Mouse (Mus musculus) limb, embryonic 11.5 days (tissue): ENCODE measurements around the gene Spaar. TPM values are rescaled to one million over a fixed set of nuclear protein-coding genes. Genes with fewer than 3 reads are reported as not detected.
A peak's percentile ranks its signal among the peaks of the same experiment; 100 is the strongest.

Experiments used
- ATAC-seq: fragments of 200-750 bp; cut with Nextera tagmentation; 2 replicates; pipeline ENCODE4 v1.8.0; 2017; ENCODE audit warnings: low read depth; ENCODE audit not compliant: insufficient number of reproducible peaks, low FRiP score, low TSS enrichment
- DNase-seq: peaks from one replicate; pipeline ENCODE4 v3.0.0-alpha.2; 2015; ENCODE audit warnings: low spot score
- H3K27ac ChIP-seq: fragments of 300-500 bp; sonication (generic); replicated peaks from 2 replicates; pipeline ENCODE4 v1.5.1; 2014; ENCODE audit warnings: low read depth, mild to moderate bottlenecking, low read length
- H3K27me3 ChIP-seq: fragments of 300-500 bp; sonication (generic); 2 replicates; pipeline ENCODE4 v1.6.1; 2014; ENCODE audit warnings: mild to moderate bottlenecking, low read length, mixed read lengths; ENCODE audit not compliant: control insufficient read depth, insufficient read depth
- H3K36me3 ChIP-seq: fragments of 300-500 bp; sonication (generic); 2 replicates; pipeline ENCODE4 v1.6.1; 2014; ENCODE audit warnings: mild to moderate bottlenecking, low read length, moderate library complexity, mixed read lengths; ENCODE audit not compliant: control insufficient read depth, insufficient read depth
- H3K4me1 ChIP-seq: fragments of 300-500 bp; sonication (generic); 2 replicates; pipeline ENCODE4 v1.6.1; 2014; ENCODE audit warnings: low read length, mixed read lengths; ENCODE audit not compliant: control insufficient read depth, insufficient read depth
- H3K4me2 ChIP-seq: fragments of 300-500 bp; sonication (generic); 2 replicates; pipeline ENCODE4 v1.6.1; 2014; ENCODE audit warnings: low read depth, mild to moderate bottlenecking, moderate library complexity; ENCODE audit not compliant: severe bottlenecking
- H3K4me3 ChIP-seq: fragments of 300-500 bp; sonication (generic); 2 replicates; pipeline ENCODE4 v1.5.1; 2014; ENCODE audit warnings: low read depth, low read length
- H3K9ac ChIP-seq: fragments of 300-500 bp; sonication (generic); 2 replicates; pipeline ENCODE4 v1.6.1; 2014; ENCODE audit warnings: mild to moderate bottlenecking, low read length
- H3K9me3 ChIP-seq: fragments of 300-500 bp; sonication (generic); 2 replicates; pipeline ENCODE4 v1.6.1; 2016; ENCODE audit warnings: low read length; ENCODE audit not compliant: control insufficient read depth
- WGBS: fragments of 180-500 bp; shearing (Covaris S2); extraction: QIAGEN DNeasy Blood & Tissue Kit; methylation state at CpG from one replicate; pipeline ENCODE4 v1.1.7; 2014; 5-methylcytosine and 5-hydroxymethylcytosine counted together
- polyA plus RNA-seq: library from polyadenylated mRNA; unstranded; fragments of >200 nt; fragmentation: Nextera tagmentation; extraction: Ambion mirVana; gene quantifications from 2 replicates; pipeline ENCODE4 v1.2.1, GENCODE M21; 2014

Spaar gene
- polyA plus RNA-seq, 1 experiment from 2014 or later, result 0.20 TPM

GRCm38 (mm10) chr4:43737144-43737543, 7.3 kb downstream of the Spaar start:
- Histone ChIP-seq H3K4me3 (no peak overlapping the region), H3K9ac (no peak overlapping the region), H3K27me3 (no peaks in the 10 kb centered on the region), H3K27ac (peak overlapping the region; percentile 68; the same call in 1 of the 2 replicates), H3K4me1 (0 out of 2 replicates have a peak, but pooled peaks cover 3% of the 10 kb centered on the region), H3K36me3 (no peaks in the 10 kb centered on the region), H3K9me3 (no peaks in the 10 kb centered on the region), H3K4me2 (no peak overlapping the region)
- no peak for DNase-seq
- no peak; the same call in 1 of the 2 replicates for ATAC-seq
- 78% methylated on average over 6 of the region's 6 CpGs for WGBS

DNA sequence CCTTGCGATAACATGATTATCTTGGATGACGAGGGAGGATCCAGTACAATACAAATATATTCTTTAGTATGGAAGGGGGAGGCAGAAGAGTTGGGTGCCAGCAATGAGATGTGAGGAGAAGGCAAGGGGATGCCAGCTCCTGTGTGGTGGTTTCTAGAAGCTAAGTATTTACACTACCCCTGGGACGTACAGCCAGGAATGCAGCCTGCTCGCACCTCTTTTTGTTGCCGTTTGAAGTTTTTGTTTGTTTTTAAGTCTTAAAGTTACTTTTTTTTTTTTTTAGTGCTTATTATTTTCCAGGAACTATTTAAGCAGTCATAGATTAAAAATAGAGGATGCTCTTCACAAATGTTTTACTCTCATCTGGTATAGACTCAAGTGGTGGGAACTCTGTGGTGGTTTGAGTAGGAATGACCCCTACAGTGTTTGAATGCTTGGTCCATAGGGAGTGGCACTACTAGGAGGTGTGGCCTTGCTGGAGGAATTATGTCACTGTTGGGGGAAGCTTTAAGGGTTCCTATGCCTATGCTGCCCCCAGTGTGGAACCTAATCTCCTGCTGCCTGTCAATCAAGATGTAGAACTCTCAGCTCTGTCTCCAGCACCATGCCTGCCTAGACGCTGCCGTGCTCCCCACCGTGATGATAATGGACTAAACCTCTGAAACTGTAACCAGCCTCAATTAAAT, 9.3 kb downstream of the Spaar start:
- H3K4me1 ChIP-seq, result 0 out of 2 replicates have a peak, but pooled peaks cover 3% of the 10 kb centered on the region
- no peaks in the 10 kb centered on the region for H3K27me3 ChIP-seq
- no peak for ATAC-seq
- H3K9me3 ChIP-seq, result no peaks in the 10 kb centered on the region
- no peak overlapping the region for H3K4me3 ChIP-seq
- 75% methylated on average over 8 of the region's 8 CpGs for WGBS
- H3K4me2 ChIP-seq, result no peak overlapping the region
- no peak overlapping the region for H3K9ac ChIP-seq
- no peaks in the 10 kb centered on the region for H3K36me3 ChIP-seq
- H3K27ac ChIP-seq, result no peak overlapping the region
- no peak for DNase-seq

DNA sequence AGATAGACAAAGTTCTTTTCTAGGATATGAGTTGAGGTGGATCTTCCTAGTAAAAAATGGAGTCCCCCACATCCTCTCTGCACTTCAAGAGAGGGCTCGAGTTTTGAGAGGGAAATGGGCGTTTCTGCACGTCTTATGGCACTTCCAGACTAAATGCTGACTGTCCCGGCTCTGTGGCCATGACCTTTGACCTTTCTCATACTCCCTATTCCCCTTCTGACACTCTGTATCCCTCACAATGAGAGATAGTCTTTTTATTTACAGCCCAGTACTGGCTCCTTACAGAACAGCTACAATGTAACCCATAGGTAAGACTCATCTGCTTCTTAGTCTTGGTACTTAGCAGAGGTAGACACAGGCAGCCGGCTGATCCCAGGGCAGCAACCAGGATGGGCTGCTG, 11.7 kb downstream of the Spaar start:
- H3K4me2 ChIP-seq, result no peak overlapping the region
- WGBS, result 71% methylated on average over 5 of the region's 5 CpGs
- H3K4me3 ChIP-seq, result no peak overlapping the region
- H3K4me1 ChIP-seq, result 0 out of 2 replicates have a peak, but pooled peaks cover 3% of the 10 kb centered on the region
- H3K36me3 ChIP-seq, result no peaks in the 10 kb centered on the region
- ATAC-seq (no peak), DNase-seq (no peak)
- no peaks in the 10 kb centered on the region for H3K27me3 ChIP-seq
- no peak overlapping the region for H3K9ac ChIP-seq
- no peak overlapping the region for H3K27ac ChIP-seq
- H3K9me3 ChIP-seq, result no peaks in the 10 kb centered on the region

DNA sequence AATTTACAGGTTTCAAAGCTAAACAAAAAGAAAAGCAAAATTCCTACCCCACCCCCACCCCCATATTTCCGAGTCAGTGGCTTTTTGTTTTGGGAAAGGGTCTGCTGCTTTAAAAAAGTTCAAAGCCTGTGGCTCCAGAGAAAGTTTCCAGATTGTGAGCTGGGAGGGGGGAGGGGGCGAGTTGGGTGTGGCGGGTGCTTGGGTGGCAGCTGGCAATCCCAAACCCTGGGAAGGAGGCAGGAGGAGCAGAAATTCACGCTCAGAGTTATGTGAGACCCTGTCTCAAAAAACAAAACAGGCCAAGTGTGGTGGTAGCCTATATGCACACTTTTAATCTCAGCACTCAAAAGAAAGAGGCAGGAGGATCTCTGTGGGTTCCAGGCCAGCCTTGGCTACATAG, 12.8 kb downstream of the Spaar start:
- Histone ChIP-seq H3K4me2 (no peak overlapping the region), H3K27ac (no peak overlapping the region), H3K4me1 (no peaks in the 10 kb centered on the region), H3K4me3 (no peak overlapping the region), H3K36me3 (no peaks in the 10 kb centered on the region), H3K9me3 (no peaks in the 10 kb centered on the region), H3K27me3 (no peaks in the 10 kb centered on the region), H3K9ac (no peak overlapping the region)
- 26% methylated on average over 4 of the region's 4 CpGs for WGBS
- ATAC-seq (no peak), DNase-seq (no peak)

DNA sequence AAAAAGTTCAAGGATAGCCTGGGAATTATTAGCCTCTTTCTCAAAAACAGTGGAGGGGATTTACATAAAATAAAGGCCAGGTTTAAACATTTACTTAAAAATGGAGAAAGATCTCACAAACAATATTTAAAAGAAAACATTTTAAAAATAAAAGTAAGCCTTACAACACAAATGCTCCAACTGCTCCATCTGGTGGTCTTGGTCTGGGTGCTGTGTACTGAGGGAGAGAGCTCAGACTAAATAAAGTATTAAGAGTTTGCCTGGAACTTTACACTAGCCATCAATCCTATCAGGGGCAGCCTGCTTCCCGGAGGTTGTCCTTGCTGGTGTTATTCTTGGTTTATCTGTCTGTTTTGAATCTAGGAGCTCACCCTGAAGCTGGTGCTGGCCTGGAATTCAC, 13.3 kb downstream of the Spaar start:
- no peak overlapping the region for H3K9ac ChIP-seq
- no peak for DNase-seq

GRCm38 (mm10) chr4:43745187-43745586, 15.4 kb downstream of the Spaar start:
- Histone ChIP-seq H3K27ac (no peak overlapping the region), H3K4me2 (no peak overlapping the region), H3K9me3 (no peaks in the 10 kb centered on the region), H3K9ac (no peak overlapping the region), H3K36me3 (no peaks in the 10 kb centered on the region), H3K4me1 (no peaks in the 10 kb centered on the region), H3K4me3 (no peak overlapping the region), H3K27me3 (no peaks in the 10 kb centered on the region)
- 20% methylated on average over 6 of the region's 6 CpGs for WGBS
- DNase-seq (no peak), ATAC-seq (0 out of 2 replicates have a peak, but pooled peaks have one; percentile 54)

More for the DNA sequence above, 13.3 kb downstream of the Spaar start:
- no peaks in the 10 kb centered on the region for H3K27me3 ChIP-seq
- H3K27ac ChIP-seq, result no peak overlapping the region
- no peak for ATAC-seq
- H3K4me3 ChIP-seq, result no peak overlapping the region
- 50% methylated on average over 1 of the region's 1 CpGs for WGBS
- no peak overlapping the region for H3K4me2 ChIP-seq
- H3K4me1 ChIP-seq, result no peaks in the 10 kb centered on the region
- no peaks in the 10 kb centered on the region for H3K36me3 ChIP-seq
- no peaks in the 10 kb centered on the region for H3K9me3 ChIP-seq

GRCm38 (mm10) chr4:43757213-43757612, 27.4 kb downstream of the Spaar start:
- Histone ChIP-seq H3K27me3 (no peaks in the 10 kb centered on the region), H3K36me3 (no peaks in the 10 kb centered on the region), H3K4me3 (no peak overlapping the region), H3K9ac (no peak overlapping the region), H3K4me2 (no peak overlapping the region), H3K4me1 (peaks cover 3% of the 10 kb centered on the region; the same call in 1 of the 2 replicates), H3K27ac (no peak overlapping the region), H3K9me3 (no peaks in the 10 kb centered on the region)
- DNase-seq (no peak), ATAC-seq (no peak)
- 87% methylated on average over 6 of the region's 6 CpGs for WGBS

DNA sequence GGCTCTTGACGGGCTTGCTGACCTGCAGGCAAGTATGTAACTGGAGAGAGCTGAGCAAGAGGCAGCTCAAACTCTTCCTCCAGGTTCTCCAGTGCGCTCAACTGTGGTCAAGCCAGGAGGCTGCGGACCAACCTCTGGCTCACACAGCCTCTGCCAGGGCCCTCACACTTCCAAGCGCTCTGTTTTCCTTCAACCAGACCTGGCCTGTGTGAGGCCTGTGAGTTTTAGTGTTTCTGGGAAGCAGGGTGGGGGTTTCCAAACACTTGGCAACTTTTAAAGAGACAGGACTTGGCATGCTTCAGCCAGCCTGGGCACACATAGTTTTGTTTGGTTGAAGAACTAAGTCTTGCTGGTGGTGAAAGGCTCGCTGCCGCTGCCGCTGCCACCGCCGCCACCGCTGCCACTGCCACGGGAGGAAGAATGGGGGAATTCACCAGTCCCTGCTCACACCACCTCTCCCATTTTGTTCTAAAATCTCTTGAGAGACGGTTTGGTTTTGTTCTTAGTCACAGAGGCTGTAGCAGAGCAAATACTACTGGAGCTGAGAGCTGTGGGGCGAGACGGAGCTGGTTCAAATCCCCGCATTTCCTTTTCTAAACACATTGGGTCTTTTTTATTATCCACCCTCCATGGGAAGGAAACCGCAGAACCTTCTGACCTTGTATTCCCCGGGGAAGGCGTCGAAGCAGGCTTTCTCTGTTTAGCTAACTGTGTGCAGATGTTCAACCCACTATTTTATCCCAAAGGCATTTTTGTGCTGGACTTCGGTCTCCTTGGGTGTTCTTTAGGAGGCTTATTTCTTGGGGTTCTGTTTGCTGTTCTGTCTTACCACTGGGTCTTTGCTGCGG, 30.0 kb downstream of the Spaar start:
- no peak overlapping the region for H3K4me2 ChIP-seq
- no peak overlapping the region for H3K4me3 ChIP-seq
- no peaks in the 10 kb centered on the region for H3K9me3 ChIP-seq
- H3K27me3 ChIP-seq, result no peaks in the 10 kb centered on the region
- H3K9ac ChIP-seq, result no peak overlapping the region
- H3K4me1 ChIP-seq, result peaks cover 3% of the 10 kb centered on the region; the same call in 1 of the 2 replicates
- ATAC-seq, result no peak
- DNase-seq, result peak; percentile 35
- 64% methylated on average over 21 of the region's 21 CpGs for WGBS
- H3K36me3 ChIP-seq, result no peaks in the 10 kb centered on the region
- H3K27ac ChIP-seq, result peak overlapping the region; percentile 47; the same call in 1 of the 2 replicates
